Mouse (Mus musculus): Measurements from ENCODE around the gene Crcp.
A peak's percentile ranks its signal among the peaks of the same experiment; 100 is the strongest.
"Not testable (repeated sequence)": the region's sequence is repeated elsewhere in the genome, so short reads cannot be mapped to it uniquely, and the experiment has no call there.

Crcp gene

DNA sequence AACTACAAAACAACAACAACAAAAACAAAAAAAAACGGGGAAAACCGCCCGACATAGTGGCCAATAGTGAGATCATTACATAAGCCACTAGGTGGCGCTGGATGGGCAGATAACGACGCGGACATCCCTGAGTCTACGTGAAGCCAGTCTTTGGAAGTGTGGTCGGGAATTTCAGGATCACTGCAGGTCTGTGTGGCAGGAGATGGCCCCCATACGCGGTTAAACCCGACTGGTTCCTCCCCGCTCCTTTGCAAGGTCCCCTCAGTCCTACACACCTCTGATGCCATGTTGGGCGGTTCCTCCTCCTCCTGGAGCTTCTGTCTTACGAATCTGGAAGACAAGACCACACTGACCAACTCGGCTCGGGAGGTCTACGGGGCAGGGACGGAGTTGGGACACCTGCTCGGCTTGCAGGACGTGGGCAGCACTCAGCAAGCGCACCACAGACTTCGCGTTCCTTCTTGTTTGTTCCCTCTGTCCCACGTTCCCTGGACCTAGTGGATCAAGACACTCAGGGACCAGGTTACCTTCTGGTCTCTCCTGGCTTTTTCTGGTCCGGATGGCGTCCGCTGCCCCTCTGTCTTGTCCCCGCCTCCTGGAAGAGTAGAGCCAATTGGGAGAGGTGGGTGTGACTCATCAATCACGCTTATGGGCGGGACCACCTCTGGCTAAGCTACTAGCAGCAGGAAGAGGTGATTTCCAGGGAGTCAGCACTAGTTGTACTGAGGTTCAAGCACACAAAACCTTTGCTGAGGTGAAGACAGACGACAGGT, 5.1 kb upstream of the Crcp start:
- DNase-seq (ENCODE audit: low read depth, low spot score) = peak; percentile 54

DNA sequence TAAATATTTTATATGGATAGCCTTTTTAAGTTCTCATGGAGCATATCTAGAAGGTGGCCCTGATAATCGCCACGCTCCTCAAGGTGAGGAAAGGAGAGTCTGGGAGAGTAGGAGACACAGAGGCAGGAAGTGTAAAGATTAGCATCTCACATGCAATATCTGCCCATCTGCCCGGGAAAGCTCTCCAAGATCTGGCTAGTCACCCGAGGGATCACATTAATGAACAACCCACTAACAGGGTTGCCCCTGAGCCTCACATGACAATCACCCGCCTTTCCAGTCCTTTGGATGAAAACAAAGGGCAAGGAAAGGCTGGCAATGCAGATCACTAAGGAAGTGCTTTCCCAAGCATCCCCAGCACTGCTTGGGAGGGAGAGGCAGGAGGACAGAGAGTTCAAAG, 2.0 kb upstream of the Crcp start:
- no peak for DNase-seq (ENCODE audit: low read depth, low spot score)

DNA sequence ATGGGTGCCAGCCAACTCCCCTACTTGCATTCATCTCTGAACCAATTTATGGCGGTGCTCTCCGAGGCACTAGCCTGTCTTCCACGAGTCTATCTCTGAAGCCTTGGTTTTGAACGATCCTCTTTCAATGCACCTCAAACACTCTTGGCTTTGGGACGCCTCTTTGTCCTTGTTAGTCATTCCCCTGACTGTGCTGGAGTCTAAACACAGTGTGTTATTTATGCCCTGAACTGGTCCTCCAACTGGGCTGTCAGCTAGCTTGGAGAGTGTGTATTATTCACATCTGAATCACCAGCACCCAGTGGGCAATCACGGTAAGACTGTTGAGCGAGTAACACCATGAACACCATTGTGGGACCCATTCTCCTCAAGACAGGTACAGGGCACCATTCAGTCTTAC, 1.4 kb upstream of the Crcp start:
- DNase-seq (ENCODE audit: low read depth, low spot score) = no peak

DNA sequence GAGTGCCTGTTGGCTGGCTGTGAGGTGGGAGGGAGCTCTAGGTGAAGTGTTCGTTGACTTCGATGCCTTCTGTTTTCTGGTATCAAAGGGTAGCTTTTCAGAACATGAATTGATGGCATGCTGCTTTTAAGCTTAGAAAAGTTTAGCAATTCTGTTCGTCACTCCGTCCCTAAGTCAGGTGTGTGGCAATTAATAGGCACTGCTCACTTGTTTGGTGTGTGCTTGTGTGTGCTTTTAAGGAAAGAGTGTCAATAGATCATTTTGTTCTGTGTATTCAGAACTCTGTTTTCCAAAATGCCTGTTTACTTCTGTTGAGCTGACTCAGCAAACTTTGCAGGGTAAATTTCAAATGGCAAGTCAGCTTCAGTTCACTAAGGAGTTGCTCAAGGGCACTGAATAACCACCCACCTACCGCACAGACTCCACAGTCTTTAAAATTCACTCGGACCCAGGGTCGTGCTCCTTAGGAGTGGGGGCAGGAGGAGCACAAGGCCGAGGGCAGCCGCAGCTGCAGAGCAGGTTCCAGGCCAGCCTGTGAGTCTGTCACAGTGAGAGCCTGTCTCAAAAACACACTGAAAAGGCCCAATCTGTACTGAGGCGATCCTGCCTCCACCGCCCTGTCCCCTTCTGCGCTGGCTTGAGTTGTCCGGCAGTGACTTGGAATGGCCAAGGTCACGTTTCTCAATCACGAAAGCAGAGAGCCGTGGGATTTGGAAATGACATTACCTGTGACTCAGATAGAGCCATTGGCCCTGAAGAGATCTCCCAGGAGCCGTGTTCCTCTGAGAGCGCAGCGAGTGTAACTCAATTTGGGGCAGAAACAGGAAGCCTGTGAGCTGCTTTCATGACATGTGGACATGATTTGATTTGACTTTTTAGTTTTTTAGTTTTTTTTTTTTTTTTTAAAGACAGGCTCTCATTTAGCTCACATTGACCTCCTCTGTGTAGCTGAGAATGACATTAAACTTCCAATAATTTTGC, 2.6 kb downstream of the Crcp start:
- no peak for DNase-seq (ENCODE audit: low read depth, low spot score)

DNA sequence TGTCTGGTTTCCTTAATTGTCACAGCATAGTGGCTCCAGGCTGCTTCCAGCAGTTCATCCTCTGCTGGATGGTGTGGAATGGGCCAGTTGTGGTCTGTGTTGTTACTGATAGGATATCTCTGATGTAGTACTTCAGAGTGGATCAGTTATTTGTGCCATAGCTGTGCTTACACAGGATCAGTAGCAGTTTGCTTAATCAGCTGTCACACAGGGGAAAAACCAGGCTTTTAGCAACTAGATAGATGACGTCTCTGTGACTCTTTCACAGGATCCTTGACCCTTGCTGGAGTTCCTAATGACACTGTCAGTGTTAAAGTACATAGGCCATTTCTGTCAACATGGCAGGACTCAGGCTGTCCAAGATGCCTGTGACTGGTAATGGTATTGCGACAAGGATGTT, 4.8 kb downstream of the Crcp start:
- DNase-seq (ENCODE audit: low read depth, low spot score) = no peak

DNA sequence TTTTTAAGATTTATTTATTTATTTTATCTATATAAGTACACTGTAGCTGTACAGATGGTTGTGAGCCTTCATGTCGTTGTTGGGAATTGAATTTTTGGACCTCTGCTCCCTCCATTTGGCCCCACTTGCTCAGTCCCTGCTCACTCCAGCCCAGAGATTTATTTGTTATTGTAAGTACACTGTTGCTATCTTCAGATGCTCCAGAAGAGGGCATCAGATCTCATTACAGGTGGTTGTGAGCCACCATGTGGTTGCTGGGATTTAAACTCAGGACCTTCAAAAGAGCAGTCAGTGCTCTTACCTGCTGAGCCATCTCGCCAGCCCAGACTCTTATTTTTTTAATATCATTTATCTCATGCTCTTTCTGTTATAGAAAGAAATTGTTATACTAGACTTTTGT, 7.2 kb downstream of the Crcp start:
- not testable (repeated sequence) for DNase-seq (ENCODE audit: low read depth, low spot score)

DNA sequence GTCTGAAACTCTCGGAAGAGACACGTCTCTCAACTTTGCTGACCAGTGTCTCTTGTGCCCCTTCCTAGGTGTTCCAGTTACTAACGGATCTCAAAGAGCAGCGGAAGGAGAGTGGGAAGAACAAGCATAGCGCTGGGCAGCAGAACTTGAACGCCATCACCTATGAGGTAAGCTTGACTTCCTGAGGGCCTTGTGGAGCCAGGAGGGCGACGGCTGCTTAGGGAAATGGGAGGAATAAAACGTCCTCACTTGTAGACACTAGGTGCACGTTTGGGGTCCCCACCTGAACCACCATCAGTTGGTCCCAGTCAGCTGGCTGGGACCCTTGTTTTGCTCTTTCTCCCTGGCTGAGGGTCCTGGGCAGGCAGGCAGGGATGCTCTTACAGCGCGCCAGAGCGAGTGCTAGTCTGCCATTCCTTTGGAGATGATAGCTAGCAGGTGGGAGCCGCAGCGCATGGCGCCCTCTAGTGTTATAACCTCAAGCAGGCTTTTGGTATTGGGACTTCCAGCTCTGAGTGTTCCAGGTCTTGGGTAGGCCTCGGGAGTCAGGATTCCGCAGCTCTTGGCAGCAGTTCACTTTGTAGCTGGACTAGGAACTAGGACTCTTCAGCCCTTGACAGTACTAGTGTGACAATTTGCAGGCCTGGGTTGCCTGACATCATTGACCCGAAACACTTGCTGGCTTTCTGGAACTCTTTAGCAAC, 8.8 kb downstream of the Crcp start:
- DNase-seq (ENCODE audit: low read depth, low spot score) = no peak

DNA sequence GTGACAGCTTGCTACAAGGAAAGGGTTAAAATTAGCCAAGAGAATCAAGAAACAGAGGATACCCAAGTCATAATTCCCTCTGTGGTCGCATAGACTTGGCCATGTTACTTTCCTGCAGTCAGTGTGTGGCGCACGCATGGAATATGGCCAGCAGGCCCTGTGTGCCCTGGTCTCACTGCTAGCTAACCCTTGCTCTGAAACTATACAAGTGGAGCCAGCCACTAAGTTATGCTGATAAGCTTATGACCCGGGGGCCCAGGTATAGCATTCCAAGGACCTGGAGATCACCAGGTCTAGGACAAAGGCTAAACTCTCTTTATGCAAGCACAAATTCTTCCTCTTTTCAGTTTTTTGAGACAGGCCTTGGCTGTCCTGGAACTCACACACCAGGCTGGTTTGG, 11.7 kb downstream of the Crcp start:
- no peak for DNase-seq (ENCODE audit: low read depth, low spot score)

DNA sequence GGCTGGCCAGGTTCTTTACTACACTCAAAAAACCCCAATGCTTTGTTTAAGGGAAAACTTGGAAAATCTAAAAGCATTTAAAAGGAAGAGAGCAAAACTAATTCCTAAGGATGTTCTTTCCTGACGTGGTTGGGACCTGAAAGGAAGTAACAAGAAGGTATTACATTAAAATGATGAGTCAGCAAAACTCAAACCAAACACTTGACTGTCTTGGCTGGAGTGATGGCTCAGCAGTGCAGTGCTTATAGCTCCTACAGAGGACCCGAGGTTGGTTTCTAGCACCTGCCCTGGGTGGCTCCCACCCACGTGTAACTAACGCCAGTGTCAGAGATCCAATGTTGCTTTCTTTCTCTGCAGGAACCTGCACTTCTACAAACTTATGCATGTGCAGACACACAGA, 12.2 kb downstream of the Crcp start:
- DNase-seq (ENCODE audit: low read depth, low spot score) = no peak

DNA sequence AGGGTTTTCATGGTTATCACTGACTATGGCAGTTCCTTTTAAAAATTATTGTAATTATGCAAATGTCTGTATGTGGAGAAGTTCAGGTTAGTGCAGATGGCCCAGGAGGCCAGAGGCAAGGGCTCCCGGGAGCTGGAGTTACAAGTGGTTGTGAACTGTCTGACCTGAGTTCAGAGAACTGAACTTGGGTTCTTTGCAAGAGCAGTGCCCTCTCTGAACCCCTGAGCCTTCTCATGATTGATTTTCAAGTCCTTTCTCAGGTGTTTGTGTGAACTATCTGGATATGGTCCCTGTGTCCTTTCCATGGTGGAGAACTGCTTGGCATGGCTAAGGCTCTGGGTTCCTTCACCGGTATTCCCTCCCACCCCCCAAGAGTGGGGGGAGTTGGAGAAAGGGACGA, 14.7 kb downstream of the Crcp start:
- no peak for DNase-seq (ENCODE audit: low read depth, low spot score)

DNA sequence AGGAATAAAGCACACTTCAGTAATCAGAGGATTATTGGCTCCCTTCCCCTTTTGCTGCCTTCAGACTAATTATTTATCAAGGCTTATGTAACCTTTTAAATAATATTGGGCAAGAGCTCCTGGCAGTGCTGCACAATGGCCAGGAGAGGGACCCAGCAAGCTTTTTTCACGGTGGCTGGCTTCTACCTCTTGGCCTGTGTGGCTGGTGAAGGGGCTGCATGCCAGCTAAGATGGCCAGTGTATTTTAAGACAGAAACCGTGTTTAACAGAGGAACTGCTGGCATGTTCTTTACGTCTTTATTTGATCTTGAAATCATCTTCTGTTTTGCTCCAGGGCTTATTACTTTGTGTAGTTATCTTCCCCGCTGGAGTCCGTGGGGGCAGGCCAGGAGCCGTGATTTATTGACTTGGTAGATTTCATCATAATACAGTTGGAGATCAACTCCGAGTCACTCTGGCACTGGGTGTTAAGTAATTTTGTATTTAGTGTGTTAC, 15.2 kb downstream of the Crcp start:
- no peak for DNase-seq (ENCODE audit: low read depth, low spot score)

DNA sequence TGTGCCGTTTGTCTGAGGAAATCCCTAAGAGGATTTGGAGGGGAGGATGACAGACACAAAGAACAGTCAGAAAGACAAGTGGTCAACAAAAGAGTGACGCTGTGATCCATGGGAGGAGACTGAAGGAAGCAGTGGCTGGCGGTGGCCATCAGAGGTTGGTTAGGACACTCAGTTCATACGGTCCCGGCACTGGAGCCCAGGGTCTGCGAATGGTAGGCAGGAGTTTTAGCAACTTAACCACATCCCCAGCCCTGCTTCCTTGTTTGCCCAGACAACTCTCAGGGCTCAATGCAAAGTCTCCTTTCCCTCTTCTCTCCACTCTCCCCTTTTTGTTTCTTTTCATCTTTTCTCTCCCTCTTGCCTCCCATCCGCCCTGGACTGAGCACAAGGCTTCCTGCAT, 17.0 kb downstream of the Crcp start:
- no peak for DNase-seq (ENCODE audit: low read depth, low spot score)

DNA sequence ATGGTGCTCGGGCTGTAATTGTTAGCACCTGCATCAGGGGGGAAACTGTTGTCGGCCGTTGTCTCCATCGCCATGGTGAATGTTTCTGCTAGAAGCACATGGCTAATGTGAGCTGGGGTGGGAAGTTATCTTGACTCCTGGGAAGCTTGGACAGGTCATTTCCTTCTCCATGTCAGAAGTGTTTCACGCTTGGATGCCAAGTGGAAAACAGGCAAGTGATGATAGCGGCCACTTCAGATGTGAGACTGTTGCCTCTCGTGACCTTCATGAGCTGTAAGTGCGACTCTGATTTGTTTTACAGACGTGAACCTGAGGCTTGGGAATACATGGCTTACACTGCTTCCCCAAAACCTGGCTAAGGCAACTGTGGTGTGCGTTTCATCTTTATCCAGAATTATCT, 17.5 kb downstream of the Crcp start:
- DNase-seq (ENCODE audit: low read depth, low spot score) = no peak

DNA sequence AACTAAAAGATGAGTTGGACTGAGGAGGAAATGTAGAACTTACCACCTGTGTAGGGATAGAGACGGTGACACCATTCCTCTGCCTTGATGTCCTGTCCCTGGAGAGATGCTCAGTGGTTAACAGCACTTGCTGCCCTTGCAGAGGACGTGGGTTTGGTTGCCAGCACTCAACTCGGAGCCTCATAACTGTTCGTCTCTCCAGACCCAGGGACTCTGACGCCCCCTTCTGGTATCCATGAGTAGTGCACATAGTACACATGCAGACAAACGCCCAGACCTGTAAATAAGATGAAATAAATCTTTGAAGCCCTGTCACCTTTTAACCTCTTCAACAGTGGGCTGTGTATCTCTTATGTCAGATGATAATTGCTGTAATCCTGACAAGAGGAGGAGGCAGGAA, 17.9 kb downstream of the Crcp start:
- no peak for DNase-seq (ENCODE audit: low read depth, low spot score)

DNA sequence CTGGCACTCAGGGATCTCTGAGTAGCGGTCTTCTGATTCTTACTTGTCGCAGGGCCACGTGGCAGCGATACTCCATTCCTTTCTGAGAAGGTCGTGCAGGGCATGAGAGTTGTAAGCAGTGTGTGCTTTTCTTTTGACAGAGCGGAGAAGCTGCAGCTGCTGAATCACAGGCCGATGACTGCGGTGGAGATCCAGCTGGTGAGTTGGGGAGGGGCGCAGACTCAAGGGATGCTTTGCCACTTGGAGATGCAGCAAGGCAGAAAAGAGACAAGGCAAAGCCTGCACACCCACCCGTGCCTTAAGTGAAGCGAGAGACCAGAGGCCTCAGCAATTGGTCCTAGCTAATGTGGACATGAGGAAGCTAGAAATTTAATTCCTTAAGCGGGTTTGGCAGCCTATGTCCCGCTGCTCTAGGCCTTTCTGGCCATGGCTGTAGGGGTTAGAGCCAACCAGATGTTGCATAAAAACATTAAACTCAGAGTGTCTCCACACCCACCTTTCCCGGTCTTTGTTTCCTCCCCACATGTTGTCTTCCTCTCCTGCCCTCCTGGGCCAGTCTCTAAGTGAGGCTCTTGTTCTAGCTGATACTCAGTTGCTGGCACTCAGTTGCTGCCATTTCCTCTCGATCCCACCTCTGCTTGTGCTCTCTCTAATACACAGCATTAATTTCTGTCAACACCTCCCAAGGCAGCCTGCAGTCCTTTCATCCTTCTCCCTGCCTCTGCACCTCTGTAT, 19.9 kb downstream of the Crcp start:
- no peak for DNase-seq (ENCODE audit: low read depth, low spot score)

DNA sequence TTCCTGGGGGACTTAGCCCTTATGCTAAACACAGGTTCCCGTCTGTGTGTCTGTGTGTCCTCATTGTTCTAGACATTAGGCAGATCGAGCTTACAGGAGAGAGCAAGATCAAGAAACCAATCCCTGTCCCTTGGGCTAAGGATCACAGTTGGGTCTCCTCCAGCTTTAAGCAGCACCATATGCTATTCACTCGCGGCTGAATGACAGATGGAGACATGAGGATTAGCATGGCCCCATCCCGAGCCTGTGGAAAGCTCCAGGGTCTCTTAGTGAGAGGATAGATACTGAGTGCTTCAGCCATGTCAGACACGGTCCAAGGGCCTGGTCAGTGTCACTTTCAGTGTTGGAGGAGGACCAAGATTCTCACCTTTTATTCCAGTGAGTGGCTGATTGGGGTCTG, 21.3 kb downstream of the Crcp start:
- no peak for DNase-seq (ENCODE audit: low read depth, low spot score)

DNA sequence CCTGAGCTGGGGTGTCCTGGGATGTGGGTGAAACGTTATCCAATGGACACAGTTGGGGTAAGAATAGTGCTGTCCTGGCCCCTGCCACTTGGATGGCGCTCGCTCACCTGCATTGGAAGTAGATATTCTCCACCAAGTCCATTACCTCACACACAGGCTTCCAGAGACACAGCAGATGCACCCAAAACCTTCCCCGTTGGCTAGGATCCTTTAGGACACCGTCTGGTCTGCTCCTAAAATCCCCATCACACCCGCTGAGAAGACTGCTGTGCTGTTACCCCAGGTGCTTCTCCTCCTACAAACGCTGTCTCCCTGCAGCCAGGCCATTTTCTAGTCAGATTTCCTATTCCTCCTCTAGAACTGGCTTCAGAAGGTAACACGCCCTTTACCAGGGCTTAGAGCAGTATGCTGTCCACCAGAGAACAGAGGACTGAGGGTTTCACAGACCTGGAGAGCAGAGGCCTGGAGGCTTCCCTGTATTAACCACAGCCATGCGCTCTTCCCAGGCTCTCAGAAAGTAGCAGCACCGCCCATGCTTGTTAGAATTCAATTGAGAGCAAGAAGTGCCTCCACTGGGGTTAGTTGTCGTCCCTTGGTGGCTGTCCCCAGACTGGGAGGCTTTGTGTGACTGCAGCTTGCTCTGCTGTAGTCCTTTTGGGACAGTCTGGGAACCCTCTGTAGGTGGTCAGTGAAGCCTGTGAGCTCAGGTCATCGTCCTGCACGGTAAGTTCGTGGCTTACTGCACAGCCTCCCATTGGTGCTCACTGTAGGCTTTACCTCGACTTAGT, 22.2 kb downstream of the Crcp start:
- no peak for DNase-seq (ENCODE audit: low read depth, low spot score)

DNA sequence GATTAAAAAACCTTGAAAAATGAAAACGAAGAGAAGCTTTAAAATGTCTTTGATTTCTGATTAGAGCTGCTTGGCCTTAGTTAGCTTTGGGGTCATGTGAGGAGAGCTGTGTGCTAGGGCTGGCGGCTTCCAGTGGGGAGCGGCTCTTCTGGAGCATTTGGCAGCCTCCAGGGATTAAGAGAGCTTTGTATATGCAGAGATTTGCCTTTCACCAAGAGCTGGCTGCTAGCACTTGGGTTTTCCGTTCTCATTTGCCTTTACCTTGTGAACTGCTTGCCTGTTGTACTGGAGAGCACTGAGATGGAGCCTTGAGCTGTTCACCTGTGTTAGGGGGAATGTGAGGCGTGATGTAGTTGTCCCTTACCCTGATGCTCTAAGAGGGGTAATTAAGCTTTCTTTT, 23.4 kb downstream of the Crcp start:
- DNase-seq (ENCODE audit: low read depth, low spot score) = no peak

DNA sequence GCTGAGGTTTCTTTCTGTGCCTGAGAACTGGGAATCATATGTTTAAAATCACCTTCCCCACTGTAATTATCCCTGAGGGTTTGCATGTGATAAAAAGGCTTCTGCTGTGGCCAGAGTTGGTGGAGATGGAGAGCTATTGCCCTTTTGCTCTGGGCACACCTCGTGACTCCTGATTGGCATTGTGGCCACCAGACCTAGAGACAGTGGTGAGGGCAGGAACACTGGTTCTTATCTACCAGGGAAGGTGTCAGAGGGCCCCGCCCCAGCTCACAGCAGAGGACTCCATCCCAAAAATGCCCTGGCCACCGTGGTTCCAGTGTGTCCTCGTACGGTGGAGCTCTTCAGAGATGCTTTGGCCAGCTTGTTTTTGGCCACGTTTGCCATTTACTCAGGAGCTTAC, 23.9 kb downstream of the Crcp start:
- DNase-seq (ENCODE audit: low read depth, low spot score) = no peak

DNA sequence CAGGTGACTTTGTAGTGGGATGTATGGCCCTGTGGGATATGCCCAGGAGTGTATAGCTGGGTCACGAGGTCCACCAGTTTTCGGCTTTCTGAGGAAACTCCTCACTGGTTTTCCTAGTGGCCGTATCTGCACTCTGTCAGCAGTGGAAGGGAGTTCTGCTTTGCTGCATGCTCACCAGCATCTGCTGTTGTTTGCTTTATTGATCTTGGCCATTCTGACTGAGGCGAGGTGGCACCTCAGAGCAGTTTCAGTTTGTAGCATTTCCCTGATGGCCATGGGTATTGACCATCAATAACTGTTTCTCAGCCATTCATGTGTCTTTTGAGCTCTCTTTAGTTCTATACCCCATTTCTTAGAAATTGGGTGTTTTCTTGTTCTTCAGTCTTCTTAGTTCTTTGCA, 26.6 kb downstream of the Crcp start:
- no peak for DNase-seq (ENCODE audit: low read depth, low spot score)

DNA sequence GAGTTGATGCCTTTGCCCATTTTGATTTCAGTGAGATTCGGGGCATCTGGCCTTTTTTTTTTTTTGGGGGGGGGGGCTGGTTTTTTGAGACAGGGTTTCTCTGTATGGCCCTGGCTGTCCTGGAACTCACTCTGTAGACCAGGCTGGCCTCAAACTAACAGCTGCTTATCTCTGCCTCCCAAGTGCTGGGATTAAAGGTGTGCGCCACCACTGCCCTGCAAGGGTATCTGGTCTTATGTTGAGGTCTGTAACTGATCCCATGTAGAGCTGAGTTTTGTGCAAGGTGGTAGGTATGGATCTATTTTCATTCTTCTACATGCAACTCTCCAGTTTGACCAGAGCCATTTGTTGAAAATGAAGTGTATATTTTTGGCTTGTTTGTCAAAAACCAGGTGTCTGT, 27.2 kb downstream of the Crcp start:
- no peak for DNase-seq (ENCODE audit: low read depth, low spot score)

All from retina, adult 2 months (tissue).